Mouse (Mus musculus): ENCODE results near the gene Fbxo11. TPM values are rescaled to one million over a fixed set of nuclear protein-coding genes. Genes with fewer than 3 reads are reported as not detected.

Gene Fbxo11
- polyA plus RNA-seq, 1 experiment from 2014 or later: 8.5 TPM

- H3K27me3 ChIP-seq (replicated peaks; ENCODE audit: control insufficient read depth, insufficient read depth, low read length): no peaks in the 10 kb centered on the region
- no peaks in the 10 kb centered on the region for H3K9me3 ChIP-seq (ENCODE audit: control insufficient read depth)
- no peaks in the 10 kb centered on the region for H3K36me3 ChIP-seq (ENCODE audit: control insufficient read depth, insufficient read depth)
- H3K4me2 ChIP-seq (replicated peaks; ENCODE audit: low read depth): peak overlapping the region; percentile 80
- ATAC-seq: peak; percentile 31
- peak overlapping the region; percentile 72 for H3K4me3 ChIP-seq (ENCODE audit: low read depth, low read length)
- peak overlapping the region; percentile 99 for H3K9ac ChIP-seq (ENCODE audit: low read depth, low read length)
- under 1% methylated on average over 30 of the region's 67 CpGs for WGBS
- peak overlapping the region; percentile 100 for H3K27ac ChIP-seq (ENCODE audit: low read depth, low read length)
- no peaks in the 10 kb centered on the region for H3K4me1 ChIP-seq (replicated peaks; ENCODE audit: control insufficient read depth, insufficient read depth, low read length)
- no peak for TF ChIP-seq CTCF (IDR thresholded peaks at IDR 0.05; ENCODE audit: low read depth)
Observed at GRCm38 (mm10) chr17:88064347-88065030, 602 bp downstream of the Fbxo11 start.

GRCm38 (mm10) chr17:88063980-88064346 is 1.1 kb downstream of the Fbxo11 start:
- no peak for ATAC-seq
- peak overlapping the region; percentile 80 for H3K4me2 ChIP-seq (replicated peaks; ENCODE audit: low read depth)
- peak overlapping the region; percentile 99 for H3K9ac ChIP-seq (ENCODE audit: low read depth, low read length)
- no peaks in the 10 kb centered on the region for H3K4me1 ChIP-seq (replicated peaks; ENCODE audit: control insufficient read depth, insufficient read depth, low read length)
- WGBS: under 1% methylated on average over 23 of the region's 23 CpGs
- no peak for TF ChIP-seq CTCF (IDR thresholded peaks at IDR 0.05; ENCODE audit: low read depth)
- H3K27ac ChIP-seq (ENCODE audit: low read depth, low read length): peak overlapping the region; percentile 100
- H3K4me3 ChIP-seq (ENCODE audit: low read depth, low read length): peak overlapping the region; percentile 72
- H3K36me3 ChIP-seq (ENCODE audit: control insufficient read depth, insufficient read depth): no peaks in the 10 kb centered on the region
- H3K9me3 ChIP-seq (ENCODE audit: control insufficient read depth): no peaks in the 10 kb centered on the region
- H3K27me3 ChIP-seq (replicated peaks; ENCODE audit: control insufficient read depth, insufficient read depth, low read length): no peaks in the 10 kb centered on the region

- no peak overlapping the region for H3K9ac ChIP-seq (ENCODE audit: low read depth, low read length)
- H3K4me3 ChIP-seq (ENCODE audit: low read depth, low read length): peak overlapping the region; percentile 72
- no peaks in the 10 kb centered on the region for H3K27me3 ChIP-seq (replicated peaks; ENCODE audit: control insufficient read depth, insufficient read depth, low read length)
- WGBS: 29% methylated on average over 8 of the region's 8 CpGs
- no peak for TF ChIP-seq CTCF (IDR thresholded peaks at IDR 0.05; ENCODE audit: low read depth)
- H3K4me2 ChIP-seq (replicated peaks; ENCODE audit: low read depth): peak overlapping the region; percentile 80
- H3K9me3 ChIP-seq (ENCODE audit: control insufficient read depth): no peaks in the 10 kb centered on the region
- H3K4me1 ChIP-seq (replicated peaks; ENCODE audit: control insufficient read depth, insufficient read depth, low read length): no peaks in the 10 kb centered on the region
- no peaks in the 10 kb centered on the region for H3K36me3 ChIP-seq (ENCODE audit: control insufficient read depth, insufficient read depth)
- H3K27ac ChIP-seq (ENCODE audit: low read depth, low read length): no peak overlapping the region
- ATAC-seq: no peak
Observed at GRCm38 (mm10) chr17:88062860-88063580, 2.1 kb downstream of the Fbxo11 start.

- no peaks in the 10 kb centered on the region for H3K27me3 ChIP-seq (replicated peaks; ENCODE audit: control insufficient read depth, insufficient read depth, low read length)
- 81% methylated on average over 3 of the region's 3 CpGs for WGBS
- ATAC-seq: no peak
Observed at GRCm38 (mm10) chr17:88061942-88062341, 3.1 kb downstream of the Fbxo11 start.

GRCm38 (mm10) chr17:88058280-88058679 is 6.8 kb downstream of the Fbxo11 start:
- no peak for ATAC-seq
- H3K9ac ChIP-seq (ENCODE audit: low read depth, low read length): no peak overlapping the region
- H3K4me2 ChIP-seq (replicated peaks; ENCODE audit: low read depth): no peak overlapping the region
- no peaks in the 10 kb centered on the region for H3K36me3 ChIP-seq (ENCODE audit: control insufficient read depth, insufficient read depth)
- no peaks in the 10 kb centered on the region for H3K4me1 ChIP-seq (replicated peaks; ENCODE audit: control insufficient read depth, insufficient read depth, low read length)
- H3K9me3 ChIP-seq (ENCODE audit: control insufficient read depth): no peaks in the 10 kb centered on the region
- H3K27ac ChIP-seq (ENCODE audit: low read depth, low read length): no peak overlapping the region; the same call in 1 of the 2 replicates
- WGBS: 37% methylated on average over 2 of the region's 2 CpGs
- TF ChIP-seq CTCF (IDR thresholded peaks at IDR 0.05; ENCODE audit: low read depth): no peak
- no peaks in the 10 kb centered on the region for H3K27me3 ChIP-seq (replicated peaks; ENCODE audit: control insufficient read depth, insufficient read depth, low read length)
- no peak overlapping the region for H3K4me3 ChIP-seq (ENCODE audit: low read depth, low read length)

More at GRCm38 (mm10) chr17:88061942-88062341, 3.1 kb downstream of the Fbxo11 start:
- no peaks in the 10 kb centered on the region for H3K36me3 ChIP-seq (ENCODE audit: control insufficient read depth, insufficient read depth)
- H3K9me3 ChIP-seq (ENCODE audit: control insufficient read depth): no peaks in the 10 kb centered on the region
- H3K4me2 ChIP-seq (replicated peaks; ENCODE audit: low read depth): no peak overlapping the region
- no peaks in the 10 kb centered on the region for H3K4me1 ChIP-seq (replicated peaks; ENCODE audit: control insufficient read depth, insufficient read depth, low read length)
- no peak for TF ChIP-seq CTCF (IDR thresholded peaks at IDR 0.05; ENCODE audit: low read depth)
- H3K9ac ChIP-seq (ENCODE audit: low read depth, low read length): no peak overlapping the region
- no peak overlapping the region for H3K27ac ChIP-seq (ENCODE audit: low read depth, low read length)
- no peak overlapping the region for H3K4me3 ChIP-seq (ENCODE audit: low read depth, low read length)

GRCm38 (mm10) chr17:88057846-88058245 is 7.2 kb downstream of the Fbxo11 start:
- Histone ChIP-seq H3K4me3 (ENCODE audit: low read depth, low read length) (no peak overlapping the region), H3K4me1 (replicated peaks; ENCODE audit: control insufficient read depth, insufficient read depth, low read length) (no peaks in the 10 kb centered on the region), H3K9ac (ENCODE audit: low read depth, low read length) (no peak overlapping the region), H3K4me2 (replicated peaks; ENCODE audit: low read depth) (no peak overlapping the region), H3K27me3 (replicated peaks; ENCODE audit: control insufficient read depth, insufficient read depth, low read length) (no peaks in the 10 kb centered on the region), H3K27ac (ENCODE audit: low read depth, low read length) (no peak overlapping the region), H3K9me3 (ENCODE audit: control insufficient read depth) (no peaks in the 10 kb centered on the region), H3K36me3 (ENCODE audit: control insufficient read depth, insufficient read depth) (no peaks in the 10 kb centered on the region)
- 0 out of 2 replicates have a peak, but pooled peaks have one; percentile 13 for ATAC-seq
- WGBS: 88% methylated on average over 1 of the region's 1 CpGs
- TF ChIP-seq CTCF (IDR thresholded peaks at IDR 0.05; ENCODE audit: low read depth): no peak
